Mouse (Mus musculus) CH12.LX (cell line): ENCODE data around the gene Serp2. TPM values are rescaled to one million over a fixed set of nuclear protein-coding genes. Genes with fewer than 3 reads are reported as not detected.

ENCODE experiments used
- DNase-seq: peaks from one replicate; pipeline ENCODE4 v3.0.0-alpha.2; 2013; ENCODE audit errors: extremely low read depth
- H3K27ac ChIP-seq: 2 replicates; pipeline ENCODE4 v1.5.1; 2012; ENCODE audit warnings: low read depth, mild to moderate bottlenecking, control low read depth, moderate library complexity; ENCODE audit not compliant: insufficient read depth
- H3K27me3 ChIP-seq: replicated peaks from 2 replicates; pipeline ENCODE3; 2012; ENCODE audit warnings: inconsistent platforms
- H3K36me3 ChIP-seq, 2 experiments: replicated peaks in 1 of 2; 2 replicates each; pipeline versions ENCODE3 to v1.6.1; 2012; ENCODE audit warnings: inconsistent platforms in 1 of 2, low read length in 1 of 2, mild to moderate bottlenecking in 1 of 2, mixed read lengths in 1 of 2, moderate library complexity in 1 of 2; ENCODE audit not compliant: control insufficient read depth in 1 of 2, insufficient read depth in 1 of 2
- H3K4me1 ChIP-seq, 2 experiments: 2 replicates each; pipeline ENCODE4 v1.6.1; 2012; ENCODE audit warnings: inconsistent platforms in 1 of 2, moderate library complexity in 1 of 2; ENCODE audit not compliant: insufficient read depth in 2 of 2, control insufficient read depth in 1 of 2
- H3K4me2 ChIP-seq: 2 replicates; pipeline ENCODE4 v1.6.1; 2012; ENCODE audit warnings: low read depth, mild to moderate bottlenecking, control low read depth; ENCODE audit not compliant: poor library complexity, insufficient read depth, severe bottlenecking
- H3K4me3 ChIP-seq, 3 experiments: fragments of 150-350 bp in 1 of 3; sonication (generic) in 1 of 3; replicated peaks in 1 of 3; 2 replicates each; pipeline versions ENCODE3 to v1.5.1; 2011 to 2012; ENCODE audit warnings: low read depth in 2 of 3, low read length in 2 of 3, mild to moderate bottlenecking in 2 of 3, moderate library complexity in 2 of 3, control low read depth in 1 of 3, improper control_type of control experiment in 1 of 3, inconsistent platforms in 1 of 3, mixed read lengths in 1 of 3; ENCODE audit not compliant: poor library complexity in 1 of 3
- H3K79me2 ChIP-seq: replicated peaks from 2 replicates; pipeline ENCODE4 v1.6.1; 2012; ENCODE audit warnings: mild to moderate bottlenecking, moderate library complexity; ENCODE audit not compliant: control insufficient read depth, poor library complexity, insufficient read depth, severe bottlenecking; ENCODE audit errors: extremely low read depth
- H3K9ac ChIP-seq: 2 replicates; pipeline ENCODE4 v1.6.1; 2012; ENCODE audit warnings: low read depth, mild to moderate bottlenecking, control low read depth, moderate library complexity; ENCODE audit not compliant: insufficient read depth
- H3K9me3 ChIP-seq: replicated peaks from 2 replicates; pipeline ENCODE3; 2012; ENCODE audit warnings: low read length, inconsistent platforms, mixed read lengths
- CHD1 ChIP-seq: IDR thresholded peaks from 2 replicates; pipeline ENCODE4 v1.6.1; 2012; ENCODE audit warnings: low read depth, low read length, improper control_type of control experiment, inconsistent platforms
- CHD2 ChIP-seq: IDR thresholded peaks from 2 replicates; pipeline ENCODE4 v1.6.1; 2011; ENCODE audit warnings: low read length, improper control_type of control experiment
- CTCF ChIP-seq, 2 experiments: IDR thresholded peaks in 1 of 2; conservative IDR thresholded peaks in 1 of 2; 2 replicates each; pipeline ENCODE4 v1.5.1; 2011 to 2012; ENCODE audit warnings: low read depth in 2 of 2, low read length in 2 of 2, improper control_type of control experiment in 1 of 2, inconsistent platforms in 1 of 2, mild to moderate bottlenecking in 1 of 2, moderate library complexity in 1 of 2
- ELF1 ChIP-seq: IDR thresholded peaks from 2 replicates; pipeline ENCODE4 v1.6.1; 2014; ENCODE audit warnings: low read depth, mild to moderate bottlenecking, inconsistent platforms, low read length, improper control_type of control experiment
- GABPA ChIP-seq: IDR thresholded peaks from 2 replicates; pipeline ENCODE4 v1.6.1; 2012; ENCODE audit warnings: low read depth, low read length, improper control_type of control experiment, inconsistent platforms; ENCODE audit not compliant: insufficient replicate concordance
- MAFK ChIP-seq: IDR thresholded peaks from 2 replicates; pipeline ENCODE4 v1.6.1; 2011; ENCODE audit warnings: low read length, improper control_type of control experiment; ENCODE audit not compliant: insufficient replicate concordance
- MAX ChIP-seq: IDR thresholded peaks from 2 replicates; pipeline ENCODE4 v1.6.1; 2011; ENCODE audit warnings: low read length, improper control_type of control experiment
- MAZ ChIP-seq: IDR thresholded peaks from 2 replicates; pipeline ENCODE4 v1.6.1; 2012; ENCODE audit warnings: low read depth, mild to moderate bottlenecking, inconsistent platforms, low read length, improper control_type of control experiment, moderate library complexity
- MEF2A ChIP-seq: IDR thresholded peaks from 2 replicates; pipeline ENCODE4 v1.6.1; 2014; ENCODE audit warnings: low read depth, mild to moderate bottlenecking, inconsistent platforms, low read length, improper control_type of control experiment, borderline replicate concordance
- NRF1 ChIP-seq: IDR thresholded peaks from 2 replicates; pipeline ENCODE4 v1.6.1; 2014; ENCODE audit warnings: low read depth, mild to moderate bottlenecking, inconsistent platforms, low read length, improper control_type of control experiment, moderate library complexity
- POLR2A ChIP-seq: IDR thresholded peaks from 2 replicates; pipeline ENCODE4 v1.6.1; 2011; ENCODE audit warnings: low read depth, mild to moderate bottlenecking, improper control_type of control experiment, low read length
- POLR2AphosphoS2 ChIP-seq: IDR thresholded peaks from 2 replicates; pipeline ENCODE4 v1.6.1; 2011; ENCODE audit warnings: low read depth, low read length, improper control_type of control experiment
- RAD21 ChIP-seq: IDR thresholded peaks from 2 replicates; pipeline ENCODE4 v1.6.1; 2011; ENCODE audit warnings: low read depth, mild to moderate bottlenecking, low read length, improper control_type of control experiment, moderate library complexity
- SIN3A ChIP-seq: IDR thresholded peaks from 2 replicates; pipeline ENCODE4 v1.6.1; 2012; ENCODE audit warnings: low read length, improper control_type of control experiment, inconsistent platforms
- SMC3 ChIP-seq: IDR thresholded peaks from 2 replicates; pipeline ENCODE4 v1.6.1; 2011; ENCODE audit warnings: low read depth, low read length, improper control_type of control experiment
- TBP ChIP-seq: conservative IDR thresholded peaks from 2 replicates; pipeline ENCODE4 v1.6.1; 2011; ENCODE audit warnings: low read depth, low read length, improper control_type of control experiment
- TCF12 ChIP-seq: IDR thresholded peaks from 2 replicates; pipeline ENCODE4 v1.6.1; 2014; ENCODE audit warnings: low read depth, mild to moderate bottlenecking, inconsistent platforms, low read length, improper control_type of control experiment
- UBTF ChIP-seq: IDR thresholded peaks from 2 replicates; pipeline ENCODE4 v1.6.1; 2012; ENCODE audit warnings: low read depth, mild to moderate bottlenecking, inconsistent platforms, low read length, improper control_type of control experiment, moderate library complexity
- USF2 ChIP-seq: conservative IDR thresholded peaks from 2 replicates; pipeline ENCODE4 v1.6.1; 2011; ENCODE audit warnings: low read depth, low read length, improper control_type of control experiment
- ZKSCAN1 ChIP-seq: IDR thresholded peaks from 2 replicates; pipeline ENCODE4 v1.6.1; 2012; ENCODE audit warnings: low read depth, inconsistent platforms, low read length, improper control_type of control experiment, borderline replicate concordance
- dilution Hi-C: fragments of 300-500 bp; cut with MboI; formaldehyde crosslinking; loops from 2 replicates; pipeline ENCODE4 v1.14.3; 2020; ENCODE audit warnings: low sequenced_read_pairs; ENCODE audit not compliant: extremely low pct_unique_long_range_greater_than_20kb, extremely low pct_ligation_motif_present
- in situ Hi-C: fragments of 300-500 bp; cut with MboI; formaldehyde crosslinking; loops from 3 replicates; pipeline ENCODE4 v1.14.3; 2019; ENCODE audit warnings: low sequenced_read_pairs, low pct_ligation_motif_present, low pct_unique_long_range_greater_than_20kb, mixed read lengths
- polyA plus RNA-seq: library from polyadenylated mRNA; unstranded; fragments of >175 nt; gene quantifications from 2 replicates; pipeline ENCODE4 v1.2.1, GENCODE M21; 2012; ENCODE audit warnings: low read depth; ENCODE audit not compliant: insufficient read length
- total RNA-seq, 2 experiments: library from RNA; depleted of rRNA; stranded (reverse); fragments of 300-350 nt in 1 of 2; fragments of >200 nt in 1 of 2; gene quantifications; 2 replicates each; pipeline ENCODE4 v1.2.3; 2012 to 2014

Gene Serp2
- total and polyA plus RNA-seq, 3 experiments = not detected

GRCm38 (mm10) chr14:76489128-76489527, 67.6 kb downstream of the Serp2 start:
- Histone ChIP-seq H3K4me3 (no peak overlapping the region), H3K27ac (no peak overlapping the region), H3K4me2 (no peak overlapping the region), H3K4me1 (no peaks in the 10 kb centered on the region), H3K9me3 (no peaks in the 10 kb centered on the region), H3K27me3 (no peaks in the 10 kb centered on the region), H3K36me3 (no peaks in the 10 kb centered on the region), H3K79me2 (no peaks in the 10 kb centered on the region), H3K9ac (no peak overlapping the region)
- DNase-seq = no peak
- dilution Hi-C loops (loop anchor here (25.0 kb wide), 1 partner anchor 523 kb away; no protein-coding TSS in a partner anchor), in situ Hi-C loops (no loop called here)
- TF ChIP-seq CHD2 = no peak
- no peak for TF ChIP-seq CTCF (conservative IDR thresholded peaks at IDR 0.05 in 1 of 2, IDR thresholded peaks at IDR 0.05 in 1 of 2; ENCODE audit: low read depth in 2 of 2, low read length in 2 of 2)
- TF ChIP-seq TCF12 = no peak
- no peak for TF ChIP-seq NRF1
- no peak for TF ChIP-seq POLR2AphosphoS2
- no peak for TF ChIP-seq POLR2A
- TF ChIP-seq UBTF = no peak
- TF ChIP-seq RAD21 = no peak
- no peak for TF ChIP-seq SMC3
- no peak for TF ChIP-seq MAX
- no peak for TF ChIP-seq MAFK
- TF ChIP-seq SIN3A = no peak
- no peak for TF ChIP-seq ELF1
- TF ChIP-seq GABPA = no peak
- no peak for TF ChIP-seq MEF2A
- TF ChIP-seq USF2 = no peak
- TF ChIP-seq ZKSCAN1 = no peak
- no peak for TF ChIP-seq CHD1
- TF ChIP-seq MAZ = no peak

DNA sequence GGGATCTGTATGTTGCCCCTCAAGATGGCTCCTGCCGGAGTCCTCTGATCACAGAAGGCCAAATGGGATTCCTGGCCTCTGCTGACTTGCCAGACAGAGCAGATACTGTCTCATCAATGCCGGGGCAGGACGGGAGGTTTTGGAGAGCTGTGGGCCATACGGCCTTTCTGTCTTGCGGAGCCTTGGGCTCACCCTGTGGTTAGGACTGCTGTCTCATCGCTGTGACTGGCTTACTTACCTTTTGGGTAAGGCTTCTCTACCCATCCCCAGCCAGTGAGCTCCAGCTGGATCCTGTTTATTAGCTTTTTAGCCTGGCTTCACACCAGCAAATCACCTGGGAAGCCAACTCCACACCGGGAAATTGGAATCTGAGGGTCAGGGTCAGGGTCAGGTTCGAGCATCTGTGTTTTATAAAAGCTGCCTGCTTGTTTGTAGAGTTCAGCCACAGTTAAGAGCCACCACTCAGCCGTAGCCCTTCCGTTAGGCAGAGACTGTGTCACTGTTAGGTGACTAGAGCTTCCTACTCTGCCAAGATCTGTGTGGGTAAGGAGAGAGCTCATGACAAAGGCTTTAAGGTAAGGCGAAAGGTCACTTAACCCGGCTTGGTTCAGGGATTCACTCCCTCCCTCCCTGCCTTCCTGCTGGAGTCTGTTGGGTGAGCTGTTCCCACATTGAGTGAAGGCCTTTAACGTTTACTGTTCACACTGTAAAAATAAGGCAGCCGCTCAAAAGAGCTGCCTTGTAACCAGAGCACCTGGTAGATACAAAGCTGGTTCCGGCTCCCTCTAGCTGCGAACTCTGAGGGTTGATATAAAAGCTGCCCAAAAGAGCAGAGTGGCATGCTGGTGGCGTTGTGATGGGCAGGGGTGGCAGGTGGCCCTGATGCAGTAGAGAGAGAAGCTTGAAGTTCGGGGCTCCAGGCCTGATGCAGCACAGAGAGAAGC, 68.3 kb downstream of the Serp2 start:
- H3K9me3 ChIP-seq = no peaks in the 10 kb centered on the region
- no peak overlapping the region for H3K4me3 ChIP-seq
- in situ Hi-C loops = no loop called here
- no peaks in the 10 kb centered on the region for H3K36me3 ChIP-seq
- no peak overlapping the region for H3K9ac ChIP-seq
- H3K4me2 ChIP-seq = no peak overlapping the region
- no peaks in the 10 kb centered on the region for H3K4me1 ChIP-seq
- H3K27ac ChIP-seq = no peak overlapping the region
- peak in 1 of 2 experiments; percentile 33; a peak in 2 of 4 replicates for TF ChIP-seq CTCF (conservative IDR thresholded peaks at IDR 0.05 in 1 of 2, IDR thresholded peaks at IDR 0.05 in 1 of 2; ENCODE audit: low read depth in 2 of 2, low read length in 2 of 2)
- TF ChIP-seq TBP = no peak
- TF ChIP-seq GABPA = no peak
- TF ChIP-seq, all 38 proteins: peak for 1
- no peaks in the 10 kb centered on the region for H3K27me3 ChIP-seq
- no peak for DNase-seq
- H3K79me2 ChIP-seq = no peaks in the 10 kb centered on the region
- dilution Hi-C loops = loop anchor here (25.0 kb wide), 1 partner anchor 524 kb away; no protein-coding TSS in a partner anchor
